Mouse (Mus musculus) lung, postnatal 4 days (tissue): ENCODE data around the gene Mreg.
A peak's percentile ranks its signal among the peaks of the same experiment; 100 is the strongest.
"Not testable (repeated sequence)": the region's sequence is repeated elsewhere in the genome, so short reads cannot be mapped to it uniquely, and the experiment has no call there.

Experiments
- DNase-seq, 2 experiments: peaks; one replicate each; pipeline ENCODE4 v3.0.0; 2021

Mreg gene

GRCm38 (mm10) chr1:72211701-72212699 lies at the start of gene Mreg:
TSS of gene Mreg (minus strand) at chr1:72212307.
- DNase-seq: peak; percentile 66 to 73

- DNase-seq: no peak
Measured at GRCm38 (mm10) chr1:72256381-72257256, 44.5 kb upstream of the Mreg start.

- no peak for DNase-seq
Measured at GRCm38 (mm10) chr1:72255854-72256175, 43.7 kb upstream of the Mreg start.

- DNase-seq: peak; percentile 51 to 59
Measured at GRCm38 (mm10) chr1:72255062-72255853, 43.2 kb upstream of the Mreg start.

- peak; percentile 92 to 93 for DNase-seq
Measured at GRCm38 (mm10) chr1:72254545-72255061, 42.5 kb upstream of the Mreg start.

GRCm38 (mm10) chr1:72253881-72254491 lies 41.9 kb upstream of the Mreg start:
- peak; percentile 14 to 26 for DNase-seq

- no peak for DNase-seq
Measured at GRCm38 (mm10) chr1:72251806-72252205, 39.7 kb upstream of the Mreg start.

GRCm38 (mm10) chr1:72248226-72248737 lies 36.2 kb upstream of the Mreg start:
- not testable (repeated sequence) for DNase-seq

GRCm38 (mm10) chr1:72244317-72245036 lies 32.4 kb upstream of the Mreg start:
- no peak for DNase-seq

- peak; percentile 96 to 97 for DNase-seq
Measured at GRCm38 (mm10) chr1:72243656-72244316, 31.7 kb upstream of the Mreg start.

- no peak for DNase-seq
Measured at GRCm38 (mm10) chr1:72242581-72243143, 30.6 kb upstream of the Mreg start.

- DNase-seq: not testable (repeated sequence)
Measured at GRCm38 (mm10) chr1:72239113-72239512, 27.0 kb upstream of the Mreg start.

- DNase-seq: no peak
Measured at GRCm38 (mm10) chr1:72238016-72238580, 26.0 kb upstream of the Mreg start.

- DNase-seq: no peak
Measured at GRCm38 (mm10) chr1:72237007-72237775, 25.1 kb upstream of the Mreg start.

- DNase-seq: peak; percentile 76 to 82
Measured at GRCm38 (mm10) chr1:72236363-72237006, 24.4 kb upstream of the Mreg start.

- not testable (repeated sequence) for DNase-seq
Measured at GRCm38 (mm10) chr1:72232592-72232991, 20.5 kb upstream of the Mreg start.

GRCm38 (mm10) chr1:72228974-72229373 lies 16.9 kb upstream of the Mreg start:
- peak in 1 of 2 experiments; percentile 23 for DNase-seq

GRCm38 (mm10) chr1:72227546-72227945 lies 15.4 kb upstream of the Mreg start:
- DNase-seq: no peak
